Mouse (Mus musculus) adrenal gland, postnatal 4 days (tissue): ENCODE measurements around the gene Nap1l4. TPM values are rescaled to one million over a fixed set of nuclear protein-coding genes. Genes with fewer than 3 reads are reported as not detected.

ENCODE experiments used
- DNase-seq, 2 experiments: peaks; one replicate each; pipeline ENCODE4 v3.0.0; 2021 to 2022; ENCODE audit warnings: low spot score in 2 of 2, mixed read lengths in 2 of 2
- microRNA-seq: library from miRNA; unstranded; fragments of <30 nt; microRNA quantifications from one replicate; pipeline ENCODE4 v1.2.0, GENCODE M21; 2021
- total RNA-seq, 2 experiments: library from RNA; stranded (reverse); gene quantifications; 2 replicates each; pipeline ENCODE4 v1.2.3; 2021

Gene Nap1l4
- total RNA-seq, 2 experiments from 2014 or later = 164 to 177 TPM

- no peak for DNase-seq
Observed at GRCm38 (mm10) chr7:143481806-143482387, 67.0 kb downstream of the Nap1l4 start.

GRCm38 (mm10) chr7:143480498-143480897, 68.4 kb downstream of the Nap1l4 start:
- DNase-seq = no peak

- no peak for DNase-seq
Observed at GRCm38 (mm10) chr7:143477800-143478199, 71.1 kb downstream of the Nap1l4 start.

GRCm38 (mm10) chr7:143476702-143477335, 72.1 kb downstream of the Nap1l4 start:
- DNase-seq = no peak

- no peak for DNase-seq
Observed at GRCm38 (mm10) chr7:143475876-143476275, 73.0 kb downstream of the Nap1l4 start.

- no peak for DNase-seq
Observed at GRCm38 (mm10) chr7:143474811-143475210, 74.1 kb downstream of the Nap1l4 start.

- no peak for DNase-seq
Observed at GRCm38 (mm10) chr7:143473347-143474101, 75.4 kb downstream of the Nap1l4 start, which contains the start of gene Slc22a18. Gene Slc22a18 (plus strand): TSS chr7:143473736.

- DNase-seq = peak in 1 of 2 experiments; percentile 67
Observed at GRCm38 (mm10) chr7:143469946-143470345, 79.0 kb downstream of the Nap1l4 start.

- DNase-seq = no peak
Observed at GRCm38 (mm10) chr7:143467714-143468113, 81.2 kb downstream of the Nap1l4 start.

GRCm38 (mm10) chr7:143466099-143466677, 82.7 kb downstream of the Nap1l4 start:
- peak; percentile 69 for DNase-seq

- DNase-seq = peak in 1 of 2 experiments; percentile 36
Observed at GRCm38 (mm10) chr7:143464811-143465560, 83.9 kb downstream of the Nap1l4 start.

- peak in 1 of 2 experiments; percentile 73 for DNase-seq
Observed at GRCm38 (mm10) chr7:143463865-143464415, 85.0 kb downstream of the Nap1l4 start.

Small RNA genes within 50 kb of the gene (microRNA-seq; reads per million reads assigned to microRNA genes)
- gene Mir7064 = 1.3 reads per million

Other genes starting within 250 kb of the Nap1l4 start
- gene Cdkn1c, start 88.1 kb downstream of the Nap1l4 start, total RNA-seq = 1,000 to 10,000 TPM; 1,384 to 1,531 TPM
- 1 to 10 TPM; 5.5 to 7.0 TPM for gene Slc22a18, start 75.4 kb downstream of the Nap1l4 start, total RNA-seq
- 1 to 10 TPM; 2.9 to 5.6 TPM for gene Phlda2, start 46.0 kb downstream of the Nap1l4 start, total RNA-seq
- 10 to 100 TPM; 44.1 to 45.0 TPM for gene Cars, start 51.0 kb upstream of the Nap1l4 start, total RNA-seq
- gene Tnfrsf26, start 79.6 kb upstream of the Nap1l4 start, total RNA-seq = 1 to 10 TPM; 1.3 to 1.6 TPM
- 1 to 10 TPM; 8.3 to 9.5 TPM for gene Tnfrsf22, start 100.6 kb upstream of the Nap1l4 start, total RNA-seq
- 1 to 10 TPM; 3.5 to 4.2 TPM for gene Tnfrsf23, start 136.8 kb upstream of the Nap1l4 start, total RNA-seq
- gene Osbpl5, start 207.9 kb upstream of the Nap1l4 start, total RNA-seq = 10 to 100 TPM; 42.3 to 50.7 TPM
- gene Mrgprg, start 217.9 kb upstream of the Nap1l4 start, total RNA-seq = not detected
- gene Mrgpre, start 235.4 kb upstream of the Nap1l4 start, total RNA-seq = 1 to 10 TPM; 3.0 to 3.4 TPM